Mouse (Mus musculus): ENCODE results near the gene Pqlc3.
"Not testable (repeated sequence)": the region's sequence is repeated elsewhere in the genome, so short reads cannot be mapped to it uniquely, and the experiment has no call there.

Pqlc3 gene

DNA sequence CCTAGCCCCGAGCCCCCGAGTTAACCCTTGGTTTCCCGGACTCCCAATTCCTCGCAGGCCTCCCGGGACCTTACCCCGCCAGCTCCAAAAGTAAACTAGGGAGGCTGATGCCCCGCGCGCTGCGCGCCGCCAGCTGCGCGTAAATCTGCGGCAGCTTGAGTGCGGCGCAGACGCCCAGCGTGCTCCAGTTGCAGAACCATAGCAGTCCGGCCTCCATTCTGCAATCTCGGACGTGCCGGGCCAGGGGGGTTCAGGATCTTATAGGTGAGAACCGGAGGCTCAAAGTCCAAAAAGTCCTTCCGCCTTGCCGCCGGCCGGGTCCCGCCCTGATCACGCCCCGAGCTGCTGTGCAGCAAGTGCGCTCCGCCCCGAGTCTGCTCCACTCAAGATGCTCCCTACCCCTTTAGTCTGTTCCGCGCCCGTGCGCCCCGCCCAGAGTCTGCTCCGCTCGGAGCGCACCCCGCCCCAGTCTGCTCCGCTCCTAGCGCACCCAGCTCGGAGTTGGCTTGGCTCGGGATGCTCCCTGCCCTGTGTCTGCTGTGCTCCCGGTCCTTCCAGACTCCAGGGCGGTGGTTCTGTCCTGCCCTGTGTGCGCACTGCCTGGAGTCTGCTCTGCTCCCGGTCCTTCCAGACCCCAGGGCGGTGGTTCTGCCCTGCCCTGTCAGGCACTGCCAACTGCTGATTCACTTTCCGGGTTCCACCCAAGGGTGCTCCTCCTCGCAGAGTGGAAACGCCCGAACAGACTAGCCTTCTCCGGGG lies at the start of gene Pqlc3:
Gene Pqlc3, minus strand, starts transcription at position 670 of the 759 bp plus-strand sequence.
- peak in 1 of 2 experiments; percentile 49 for DNase-seq (ENCODE audit: low spot score in 2 of 2)

DNA sequence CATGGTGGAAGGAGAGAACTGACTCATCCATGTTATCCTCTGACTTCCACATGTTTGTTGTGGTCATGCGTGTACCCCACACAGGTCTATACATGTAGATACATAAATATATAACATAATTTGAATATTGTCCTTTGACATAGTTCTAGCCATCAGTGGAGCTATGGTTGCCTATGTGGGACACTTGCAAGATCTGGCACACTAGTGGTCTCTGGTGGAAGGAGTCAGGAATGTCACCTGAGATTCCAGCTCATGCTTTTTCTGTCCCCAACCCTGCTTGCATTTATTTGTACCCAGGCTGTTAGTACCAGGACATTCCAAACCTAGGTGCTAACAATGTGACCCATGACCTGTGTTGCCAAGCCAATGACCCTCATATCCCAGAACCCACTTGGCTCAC lies 49.6 kb upstream of the Pqlc3 start:
- no peak for DNase-seq (ENCODE audit: low spot score in 2 of 2)

- DNase-seq (ENCODE audit: low spot score in 2 of 2) = peak in 1 of 2 experiments; percentile 27
Observed at GRCm38 (mm10) chr12:17048979-17049612, 48.9 kb upstream of the Pqlc3 start.

DNA sequence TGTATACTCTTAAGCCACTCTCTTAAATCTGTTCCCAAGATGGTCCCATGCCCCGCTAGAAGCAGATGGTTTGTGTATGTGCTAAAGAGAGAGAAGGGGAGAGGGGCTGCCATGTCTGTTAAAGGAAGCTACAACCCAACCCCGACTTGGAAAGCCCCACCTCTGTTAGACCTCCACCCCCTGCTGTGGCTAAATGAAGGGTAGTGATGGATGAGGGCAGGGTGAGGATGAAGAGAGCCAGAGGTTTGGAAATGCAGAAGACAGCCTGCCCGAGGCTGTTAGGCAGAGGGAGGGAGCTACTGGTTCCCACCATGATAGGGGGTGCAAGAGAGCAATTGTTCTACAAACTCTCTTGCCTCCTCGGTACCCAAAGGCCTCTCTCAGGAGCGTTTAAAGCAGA lies 43.1 kb upstream of the Pqlc3 start:
- no peak for DNase-seq (ENCODE audit: low spot score in 2 of 2)

GRCm38 (mm10) chr12:17040567-17040966 lies 40.4 kb upstream of the Pqlc3 start:
- DNase-seq (ENCODE audit: low spot score in 2 of 2) = no peak

- no peak for DNase-seq (ENCODE audit: low spot score in 2 of 2)
Observed at GRCm38 (mm10) chr12:17039415-17039814, 39.2 kb upstream of the Pqlc3 start.

DNA sequence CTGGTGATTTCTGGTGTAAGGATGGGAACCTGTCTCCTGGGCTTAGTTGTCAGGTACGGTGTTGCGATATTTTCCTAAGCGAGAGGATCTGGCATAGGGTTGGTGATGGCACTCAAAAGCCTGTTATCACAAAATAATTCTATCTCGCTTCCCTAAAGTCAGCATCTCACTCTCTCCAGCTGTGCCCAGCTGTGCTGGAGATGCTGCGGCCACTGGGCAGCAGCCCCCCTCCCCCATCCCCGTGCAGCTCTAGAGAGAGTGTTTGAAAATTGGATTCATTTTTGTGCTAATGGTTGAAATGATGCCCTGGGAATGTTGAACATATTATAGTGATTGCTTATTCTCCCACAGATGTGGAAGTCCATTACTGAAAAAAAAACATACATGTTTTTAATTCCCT lies 38.0 kb upstream of the Pqlc3 start:
- no peak for DNase-seq (ENCODE audit: low spot score in 2 of 2)

- no peak for DNase-seq (ENCODE audit: low spot score in 2 of 2)
Observed at GRCm38 (mm10) chr12:17037053-17037610, 36.9 kb upstream of the Pqlc3 start.

- DNase-seq (ENCODE audit: low spot score in 2 of 2) = no peak
Observed at GRCm38 (mm10) chr12:17036532-17036931, 36.3 kb upstream of the Pqlc3 start.

DNA sequence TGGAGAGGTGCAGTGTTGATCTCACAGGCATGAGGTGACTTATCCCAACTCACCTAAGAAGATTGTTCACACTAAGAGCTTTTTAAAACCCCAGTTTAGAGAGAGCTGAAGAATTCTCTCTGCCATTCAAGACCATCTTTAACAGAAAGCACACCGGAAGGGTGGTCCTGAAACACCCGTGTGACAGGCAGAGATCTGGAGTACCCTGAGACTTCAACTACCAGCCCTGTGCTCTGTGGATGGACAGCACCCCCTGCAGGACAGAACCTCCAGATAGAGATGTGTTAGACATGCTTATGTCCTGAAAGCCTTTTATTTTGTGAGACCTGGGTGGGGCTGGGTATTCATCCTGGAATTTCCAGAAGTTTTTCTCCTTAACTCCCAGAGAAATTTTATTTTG lies 34.9 kb upstream of the Pqlc3 start:
- no peak for DNase-seq (ENCODE audit: low spot score in 2 of 2)

GRCm38 (mm10) chr12:17034671-17035070 lies 34.5 kb upstream of the Pqlc3 start:
- no peak for DNase-seq (ENCODE audit: low spot score in 2 of 2)

DNA sequence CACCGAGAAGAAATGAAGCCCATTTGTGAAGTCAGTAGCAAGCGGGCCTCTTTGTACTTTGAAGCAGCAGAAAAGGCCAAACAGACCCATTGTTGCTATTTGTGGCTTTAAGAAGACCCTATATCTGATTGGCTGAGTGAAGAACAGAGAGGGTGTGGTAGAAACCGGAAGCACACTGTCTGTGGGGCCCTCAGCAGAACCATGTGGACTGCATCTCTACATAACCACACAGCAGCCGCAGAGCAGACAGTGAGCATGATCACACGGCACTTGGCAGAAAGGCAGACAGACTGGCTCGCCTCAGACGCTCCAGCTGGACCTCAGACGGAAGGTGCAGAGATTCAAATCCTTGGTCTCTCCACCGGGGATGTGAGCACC lies 33.2 kb upstream of the Pqlc3 start:
- no peak for DNase-seq (ENCODE audit: low spot score in 2 of 2)

DNA sequence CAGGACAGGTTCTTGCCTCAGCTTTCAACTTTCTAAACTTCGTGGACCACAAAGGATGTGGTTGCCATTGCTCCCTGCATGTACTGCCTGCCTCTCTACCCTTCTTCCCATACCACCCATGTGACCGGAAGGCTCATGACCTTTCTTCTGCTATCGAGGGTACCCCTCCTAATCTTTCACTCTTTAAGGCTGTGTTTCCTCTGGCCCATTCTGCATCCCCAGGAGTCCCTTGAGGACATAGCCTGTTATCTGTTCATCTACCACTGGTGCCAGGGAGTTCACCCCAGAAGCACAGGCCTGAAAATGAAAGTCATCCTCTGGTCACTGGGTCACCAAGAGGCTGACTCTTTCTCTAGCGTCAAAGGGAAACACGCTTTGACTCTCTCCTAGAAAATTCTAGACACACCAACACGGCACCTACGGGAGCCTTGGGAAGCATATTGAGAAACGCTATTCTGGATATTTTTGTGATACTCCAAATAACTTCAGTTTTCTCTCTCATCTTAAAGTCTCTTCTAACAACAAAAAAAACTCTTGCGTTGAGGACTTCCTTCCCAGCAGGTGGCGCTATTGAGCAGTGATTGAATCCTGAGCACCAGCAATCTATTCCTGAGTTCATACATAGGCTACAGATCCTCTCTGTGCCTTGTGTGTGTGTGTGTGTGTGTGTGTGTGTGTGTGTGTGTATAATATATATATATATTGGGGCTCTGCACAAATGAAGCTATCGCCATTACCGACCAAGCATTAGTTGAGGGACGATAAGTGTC lies 32.7 kb upstream of the Pqlc3 start:
- DNase-seq (ENCODE audit: low spot score in 2 of 2) = peak; percentile 63 to 80

DNA sequence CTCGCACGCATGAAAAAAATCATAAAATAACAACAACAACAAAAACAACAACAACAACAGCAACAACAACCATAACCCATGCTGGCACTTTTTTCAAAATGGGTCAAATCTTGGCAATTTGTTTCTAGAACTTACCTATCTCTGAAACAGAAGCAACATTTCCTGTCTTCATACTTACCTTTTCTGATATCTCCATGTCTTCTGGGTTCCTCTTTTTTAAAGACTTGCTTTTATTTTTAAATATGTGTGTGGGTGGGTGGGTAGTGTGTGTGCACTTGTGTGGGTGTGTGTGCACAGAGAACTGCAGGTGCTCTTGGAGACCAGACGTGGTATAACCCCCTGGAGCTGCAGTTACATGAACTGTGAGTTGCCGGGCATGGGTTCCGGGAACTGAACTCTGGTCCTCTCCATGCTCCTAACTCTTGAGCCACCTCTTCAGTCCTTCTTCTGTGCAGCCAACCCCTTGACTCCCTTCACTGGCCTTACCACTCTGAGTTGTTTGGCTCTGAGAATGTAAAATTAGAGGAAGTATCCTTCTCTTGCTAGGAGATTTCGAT lies 24.4 kb upstream of the Pqlc3 start:
- DNase-seq (ENCODE audit: low spot score in 2 of 2) = no peak

- no peak for DNase-seq (ENCODE audit: low spot score in 2 of 2)
Observed at GRCm38 (mm10) chr12:17022145-17022544, 21.9 kb upstream of the Pqlc3 start.

DNA sequence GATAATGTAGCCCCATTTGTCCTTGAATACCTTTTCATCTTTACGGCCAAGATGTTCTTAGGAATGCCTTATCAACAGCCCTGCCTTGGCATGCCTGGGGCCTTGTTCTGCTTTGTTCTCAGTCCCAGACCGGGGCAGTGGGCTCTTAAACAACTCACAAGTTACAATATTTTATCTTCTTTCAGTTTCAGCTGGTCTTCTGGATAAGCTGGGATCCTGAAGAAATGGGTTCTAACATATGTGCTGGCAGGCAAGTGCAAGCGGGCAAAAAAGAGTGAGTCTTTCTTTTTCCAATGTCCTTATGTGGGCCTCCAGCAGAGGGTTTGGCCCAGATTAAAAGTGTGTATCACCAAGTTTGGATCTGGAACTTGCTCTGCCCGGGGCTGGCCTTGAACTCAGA lies 20.9 kb upstream of the Pqlc3 start:
- not testable (repeated sequence) for DNase-seq (ENCODE audit: low spot score in 2 of 2)

DNA sequence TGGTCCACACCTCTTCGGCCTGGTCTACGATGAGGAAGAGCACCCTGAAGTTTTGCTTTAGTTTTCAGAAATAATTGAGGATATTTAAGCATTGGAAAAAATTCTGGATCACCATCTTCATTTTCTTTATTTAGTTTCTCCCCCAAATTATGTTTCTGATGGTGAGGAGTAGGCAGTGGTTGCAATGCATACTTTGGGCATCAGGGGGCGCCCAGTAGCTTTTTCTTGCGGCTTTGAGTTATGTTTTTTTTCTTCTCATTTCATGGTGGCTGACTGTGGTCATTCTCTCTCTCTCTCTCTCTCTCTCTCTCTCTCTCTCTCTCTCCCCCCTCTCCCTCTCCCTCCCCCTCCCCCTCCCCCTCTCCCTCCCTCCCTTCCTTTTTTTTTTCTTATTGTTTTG lies 18.3 kb upstream of the Pqlc3 start:
- peak; percentile 47 to 66 for DNase-seq (ENCODE audit: low spot score in 2 of 2)

DNA sequence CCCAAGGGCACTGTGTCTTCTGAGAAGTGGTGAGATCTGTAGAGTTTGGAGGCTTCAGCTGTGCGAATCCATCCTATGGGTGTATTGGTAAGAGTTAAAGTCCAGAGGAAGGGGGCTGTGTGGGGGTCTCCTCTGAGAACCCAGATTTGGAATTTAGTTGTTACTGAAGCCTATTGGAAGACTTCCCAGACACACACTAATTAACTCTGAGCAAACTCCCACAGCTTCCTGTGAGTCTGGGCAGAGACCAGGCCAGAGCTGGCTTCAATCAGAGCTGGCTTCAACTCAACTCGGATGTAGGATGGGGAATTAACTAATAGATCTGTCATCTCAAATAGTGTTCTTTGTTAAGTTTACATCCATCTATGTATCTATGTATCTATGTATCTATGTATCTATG lies 15.5 kb upstream of the Pqlc3 start:
- DNase-seq (ENCODE audit: low spot score in 2 of 2) = no peak

DNA sequence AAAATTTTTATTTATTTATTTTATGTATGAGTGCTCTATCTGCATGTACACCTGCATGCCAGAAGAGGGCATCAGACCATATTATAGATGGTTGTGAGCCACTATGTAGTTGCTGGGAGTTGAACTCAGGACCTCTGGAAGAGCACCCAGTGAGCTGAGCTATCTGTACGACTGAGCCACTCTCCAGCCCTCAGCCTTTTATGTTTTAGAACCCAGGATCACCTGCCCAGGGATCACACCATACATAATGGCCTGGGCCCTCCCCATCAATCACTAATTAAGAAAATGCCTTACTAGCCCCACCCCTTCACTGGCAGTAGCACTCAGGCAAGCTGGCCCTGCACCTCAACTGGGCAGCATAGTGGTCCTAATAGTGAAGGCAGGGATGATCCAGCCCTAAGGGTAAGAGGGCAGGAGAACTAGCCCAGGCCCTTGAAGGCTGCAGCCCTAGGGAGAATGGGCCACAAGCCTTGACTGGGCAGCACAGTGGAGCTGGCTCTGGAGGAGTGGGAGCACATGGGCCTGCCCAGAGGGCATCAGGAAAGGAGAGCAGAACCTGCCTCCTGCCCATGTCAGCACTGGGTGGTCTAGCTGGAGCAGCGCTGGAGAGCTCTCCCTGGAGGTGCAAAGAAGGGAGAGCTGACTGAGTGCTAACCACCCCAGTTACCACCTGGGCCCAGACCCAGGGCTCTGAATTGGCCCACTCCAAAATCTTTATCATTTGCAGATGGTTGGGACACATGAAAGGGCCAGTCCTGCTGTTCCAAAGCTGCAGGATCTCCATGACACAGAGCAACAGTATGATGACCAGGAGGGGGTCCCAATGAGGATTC lies 12.1 kb upstream of the Pqlc3 start:
- no peak for DNase-seq (ENCODE audit: low spot score in 2 of 2)

DNA sequence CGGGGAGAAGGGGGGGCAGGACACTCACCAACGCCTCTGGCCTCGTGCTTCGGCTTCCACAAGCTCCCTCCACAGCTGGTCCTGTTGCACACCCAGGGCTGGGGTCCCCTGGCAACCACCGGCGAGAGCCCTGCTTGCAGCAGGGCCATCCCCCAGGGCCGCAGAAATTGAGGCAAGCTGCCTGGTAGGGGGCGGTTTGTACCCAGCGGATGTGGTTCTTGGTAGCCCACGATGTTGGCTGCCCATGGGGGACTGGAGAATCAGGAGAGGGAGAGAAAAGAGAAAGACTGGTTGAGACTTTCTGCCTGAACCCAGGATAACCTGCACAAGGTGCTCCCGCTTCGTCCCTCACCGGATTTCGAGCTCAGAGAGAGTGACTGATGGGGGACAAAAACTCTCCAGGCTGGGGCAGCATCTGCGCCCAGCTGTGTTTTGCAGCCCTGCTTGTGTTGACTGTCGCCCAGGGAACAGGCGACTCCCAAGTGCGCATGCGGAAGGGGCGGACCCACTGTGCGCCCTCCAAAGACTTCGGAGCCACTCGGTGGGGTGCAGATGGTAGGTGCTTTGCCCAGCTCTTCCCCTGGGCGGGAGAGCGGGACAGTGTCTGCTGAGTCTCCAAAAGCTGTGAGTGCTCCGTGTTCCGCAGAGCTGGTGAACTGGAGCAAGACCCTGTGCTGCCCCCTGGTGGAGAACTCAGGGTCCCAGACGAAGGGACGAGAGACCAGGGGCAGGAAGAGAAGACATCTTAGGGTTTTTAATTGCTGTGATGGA lies 11.1 kb upstream of the Pqlc3 start, which contains the start of gene 2410004P03Rik:
Gene 2410004P03Rik, minus strand, starts transcription at position 628 of the 771 bp plus-strand sequence.
- peak; percentile 59 to 81 for DNase-seq (ENCODE audit: low spot score in 2 of 2)

Data from cerebellum, postnatal 4 days (tissue).